Mouse (Mus musculus) spleen, adult 2 months (tissue): Measurements from ENCODE around the gene Alg9.

Experiments used
- CTCF ChIP-seq: fragments of 200-500 bp; IDR thresholded peaks from 2 replicates; pipeline ENCODE4 v1.5.1; 2011; ENCODE audit warnings: mild to moderate bottlenecking, inconsistent platforms; ENCODE audit not compliant: insufficient read depth, insufficient read length, insufficient replicate concordance; ENCODE audit errors: extremely low read depth
- POLR2A ChIP-seq: fragments of 200-500 bp; IDR thresholded peaks from 2 replicates; pipeline ENCODE4 v1.6.1; 2011; ENCODE audit warnings: low read depth, low read length, inconsistent platforms

DNA sequence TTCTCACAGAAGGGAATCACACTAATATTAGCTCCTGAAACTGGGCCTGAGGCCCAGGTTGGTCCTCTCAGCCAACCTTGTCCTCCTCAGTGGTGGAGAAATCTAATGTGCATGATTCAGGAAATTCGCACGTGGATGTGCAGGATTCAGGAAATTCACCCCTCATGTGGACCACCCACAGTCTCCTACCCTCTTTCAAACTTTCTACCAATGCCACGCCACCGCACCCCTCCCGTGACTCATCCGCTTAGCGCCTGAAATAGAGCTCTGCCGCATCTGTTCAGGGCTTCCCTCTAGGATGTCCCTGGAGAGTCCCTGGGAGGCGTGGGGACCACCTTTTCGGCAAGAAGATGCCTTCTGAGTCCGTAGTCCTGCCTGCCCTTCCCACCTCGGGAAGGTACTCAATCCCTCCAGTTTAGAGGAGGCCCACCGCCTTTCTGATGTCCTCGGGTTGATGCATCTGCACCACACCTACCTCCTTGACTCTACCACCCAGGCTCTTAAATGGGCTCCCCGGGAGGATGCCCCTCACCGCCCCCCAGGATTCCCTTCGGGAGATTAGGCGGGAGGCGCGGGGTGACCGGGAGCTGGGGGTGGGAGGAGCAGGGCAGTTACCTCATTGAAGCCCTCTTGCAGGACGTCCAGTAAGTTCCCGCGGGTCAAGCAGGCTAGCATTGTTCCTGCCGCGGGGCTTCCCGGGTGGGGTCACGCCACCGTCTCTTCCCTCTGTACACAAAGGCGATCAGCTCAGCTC, 47.5 kb upstream of the Alg9 start:
- no peak for TF ChIP-seq CTCF
- TF ChIP-seq POLR2A, result no peak
